In genomic region chr1:106277286-106277685, GRCm38 (mm10) we compare ENCODE assay signal across 17 mouse cellular contexts.
DNase-seq lines count a peak whose midpoint lies in the region; ATAC-seq and TF ChIP-seq lines count a peak whose summit lies in the region.
"Had no signal": no experiment of that assay in that cellular context is flagged by ENCODE, and none has a peak within 500 bp of the region (broad histone marks: within the 10 kb centered on the region; RNA-seq: fewer than 3 reads in every experiment).

No protein-coding gene starts in this region.

- DNase-seq in cerebellum, postnatal 14 days = peak; percentile 28 to 49
- DNase-seq in cerebellum, adult 18-20 months = no peak
- DNase-seq in limb, embryonic 10.5 days (ENCODE audit: low spot score) = no peak
- DNase-seq in brain, adult 2 months (ENCODE audit: low read depth, low spot score) = peak; percentile 33
- DNase-seq in hindbrain, postnatal 0 days (ENCODE audit: low spot score) = no peak
- no peak for DNase-seq in thymus, adult 2 months
- DNase-seq in thymus, postnatal 0 days (ENCODE audit: low spot score) = no peak
- DNase-seq: gastrocnemius, postnatal 36 days had no signal

- no peaks in the 10 kb centered on the region for H3K36me3 ChIP-seq in limb, embryonic 12.5 days
- no peaks in the 10 kb centered on the region for H3K36me3 ChIP-seq in limb, embryonic 10.5 days
- no peaks in the 10 kb centered on the region for H3K36me3 ChIP-seq in hindbrain, postnatal 0 days (ENCODE audit: insufficient read depth, low read length)
- H3K36me3 ChIP-seq in thymus, adult 2 months (ENCODE audit: control insufficient read depth, insufficient read depth, low read length) = no peaks in the 10 kb centered on the region
- H3K36me3 ChIP-seq: heart, embryonic 13.5 days; hindbrain, embryonic 15.5 days; kidney, embryonic 15.5 days; lung, embryonic 15.5 days had no signal

- no peak for TF ChIP-seq CTCF in hindbrain, postnatal 0 days (IDR thresholded peaks at IDR 0.05; ENCODE audit: low read depth)
- no peak for TF ChIP-seq CTCF in thymus, adult 2 months (IDR thresholded peaks at IDR 0.05; ENCODE audit: borderline replicate concordance, control insufficient read depth, extremely low read depth, insufficient read depth, low read length, poor library complexity)

- H3K4me3 ChIP-seq in limb, embryonic 12.5 days (replicated peaks) = no peak overlapping the region
- no peak overlapping the region for H3K4me3 ChIP-seq in limb, embryonic 10.5 days
- H3K4me3 ChIP-seq in hindbrain, postnatal 0 days (ENCODE audit: low read length) = no peak overlapping the region
- H3K4me3 ChIP-seq in thymus, adult 2 months (ENCODE audit: control insufficient read depth, insufficient read depth, low read length) = no peak overlapping the region
- H3K4me3 ChIP-seq: erythroblast, embryonic 14.5 days; heart, embryonic 13.5 days; hindbrain, embryonic 15.5 days; kidney, embryonic 15.5 days; lung, embryonic 15.5 days; myocyte had no signal

- WGBS in limb, embryonic 12.5 days = 60% methylated on average over 4 of the region's 4 CpGs
- 53% methylated on average over 4 of the region's 4 CpGs for WGBS in limb, embryonic 10.5 days
- WGBS in hindbrain, postnatal 0 days = 51% methylated on average over 4 of the region's 4 CpGs
- WGBS in thymus, adult 2 months = 88% methylated on average over 4 of the region's 4 CpGs

- H3K9me3 ChIP-seq in limb, embryonic 12.5 days = no peaks in the 10 kb centered on the region
- H3K9me3 ChIP-seq in limb, embryonic 10.5 days (replicated peaks) = no peaks in the 10 kb centered on the region
- H3K9me3 ChIP-seq in hindbrain, postnatal 0 days (ENCODE audit: low read length) = no peaks in the 10 kb centered on the region
- H3K9me3 ChIP-seq: G1E; heart, embryonic 13.5 days; hindbrain, embryonic 15.5 days; kidney, embryonic 15.5 days; lung, embryonic 15.5 days had no signal

- H3K27ac ChIP-seq in limb, embryonic 12.5 days = peak overlapping the region; percentile 35; the same call in 1 of the 2 replicates
- no peak overlapping the region; the same call in 1 of the 2 replicates for H3K27ac ChIP-seq in limb, embryonic 10.5 days
- H3K27ac ChIP-seq in hindbrain, postnatal 0 days = no peak overlapping the region
- H3K27ac ChIP-seq in thymus, adult 2 months (ENCODE audit: control insufficient read depth, insufficient read depth, low read length) = no peak overlapping the region
- H3K27ac ChIP-seq: heart, embryonic 13.5 days; hindbrain, embryonic 15.5 days; kidney, embryonic 15.5 days; lung, embryonic 15.5 days had no signal

- H3K9ac ChIP-seq in limb, embryonic 12.5 days (replicated peaks) = no peak overlapping the region
- no peak overlapping the region for H3K9ac ChIP-seq in hindbrain, postnatal 0 days (replicated peaks; ENCODE audit: low read length)
- H3K9ac ChIP-seq: heart, embryonic 13.5 days; hindbrain, embryonic 15.5 days; kidney, embryonic 15.5 days; lung, embryonic 15.5 days had no signal

- no peak for TF ChIP-seq POLR2A in thymus, adult 2 months (IDR thresholded peaks at IDR 0.05; ENCODE audit: control insufficient read depth, extremely low read depth, insufficient read depth, low read length, poor library complexity)

- H3K4me1 ChIP-seq in limb, embryonic 12.5 days (replicated peaks) = peaks cover 28% of the 10 kb centered on the region
- H3K4me1 ChIP-seq in limb, embryonic 10.5 days = 0 out of 2 replicates have a peak, but pooled peaks cover 14% of the 10 kb centered on the region
- peaks cover 8% of the 10 kb centered on the region; the same call in 1 of the 2 replicates for H3K4me1 ChIP-seq in hindbrain, postnatal 0 days (ENCODE audit: insufficient read depth, low read length)
- H3K4me1 ChIP-seq in thymus, adult 2 months (replicated peaks; ENCODE audit: control insufficient read depth, insufficient read depth, low read length) = no peaks in the 10 kb centered on the region; the same call in 1 of the 2 replicates

- peak; percentile 22; the same call in 1 of the 2 replicates for ATAC-seq in limb, embryonic 12.5 days (ENCODE audit: insufficient number of reproducible peaks, insufficient read depth, low FRiP score, low TSS enrichment, low read depth)
- ATAC-seq in hindbrain, postnatal 0 days = 0 out of 2 replicates have a peak, but pooled peaks have one; percentile 28

- H3K27me3 ChIP-seq in limb, embryonic 12.5 days = no peaks in the 10 kb centered on the region
- no peaks in the 10 kb centered on the region for H3K27me3 ChIP-seq in limb, embryonic 10.5 days (ENCODE audit: low read depth, poor library complexity, severe bottlenecking)
- H3K27me3 ChIP-seq in hindbrain, postnatal 0 days (ENCODE audit: insufficient read depth, low read length) = no peaks in the 10 kb centered on the region
- H3K27me3 ChIP-seq in thymus, adult 2 months (ENCODE audit: control insufficient read depth, insufficient read depth, low read length) = no peaks in the 10 kb centered on the region
- H3K27me3 ChIP-seq: heart, embryonic 13.5 days; hindbrain, embryonic 15.5 days; kidney, embryonic 15.5 days; lung, embryonic 15.5 days had no signal

- H3K4me2 ChIP-seq in limb, embryonic 12.5 days = no peak overlapping the region
- H3K4me2 ChIP-seq in hindbrain, postnatal 0 days (ENCODE audit: low read depth, low read length) = no peak overlapping the region
- H3K4me2 ChIP-seq: heart, embryonic 13.5 days; hindbrain, embryonic 15.5 days; kidney, embryonic 15.5 days; liver, embryonic 11.5 days; lung, embryonic 15.5 days had no signal

Comparison
In these comparisons a context has a peak if more than half of its experiments do, and no peak if none do; other contexts are left out.
1. DNase-seq: peak in cerebellum, postnatal 14 days (2 of 2) and brain, adult 2 months (single experiment); none in cerebellum, adult 18-20 months (0 of 2), limb, embryonic 10.5 days (single experiment), hindbrain, postnatal 0 days (single experiment), thymus, adult 2 months (single experiment) and thymus, postnatal 0 days (single experiment).